Mouse (Mus musculus): ENCODE results near the gene Zc3h14. TPM values are rescaled to one million over a fixed set of nuclear protein-coding genes. Genes with fewer than 3 reads are reported as not detected.

Gene Zc3h14
- polyA plus RNA-seq, 1 experiment: 161 TPM

DNA sequence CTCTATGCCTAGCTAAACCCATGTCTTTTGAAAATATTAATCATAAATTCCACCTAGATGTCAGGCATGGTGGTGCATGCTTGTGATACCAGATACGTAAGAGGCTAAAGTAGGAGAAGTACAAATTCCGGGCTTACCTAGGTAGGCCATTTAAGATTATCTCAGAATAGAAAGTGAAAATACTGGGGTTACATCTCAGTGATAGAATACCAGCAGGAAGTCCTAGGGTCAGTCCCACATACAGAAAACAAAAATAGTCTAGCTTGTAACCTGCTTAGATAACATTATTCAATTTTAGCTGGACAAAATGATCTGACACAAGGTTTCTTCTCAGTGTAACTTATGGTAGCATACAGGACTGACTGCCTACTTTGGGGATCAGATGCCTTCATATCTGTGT, 19.5 kb downstream of the Zc3h14 start:
- Histone ChIP-seq H3K27ac (ENCODE audit: insufficient read depth, low read length) (no peak overlapping the region), H3K4me3 (ENCODE audit: insufficient read depth, low read length) (no peak overlapping the region), H3K4me1 (ENCODE audit: control insufficient read depth, insufficient read depth, low read length) (no peaks in the 10 kb centered on the region)
- TF ChIP-seq CTCF (IDR thresholded peaks at IDR 0.05; ENCODE audit: borderline replicate concordance, insufficient read depth, low read length): no peak
- TF ChIP-seq POLR2A (IDR thresholded peaks at IDR 0.05; ENCODE audit: low read depth, low read length): no peak

DNA sequence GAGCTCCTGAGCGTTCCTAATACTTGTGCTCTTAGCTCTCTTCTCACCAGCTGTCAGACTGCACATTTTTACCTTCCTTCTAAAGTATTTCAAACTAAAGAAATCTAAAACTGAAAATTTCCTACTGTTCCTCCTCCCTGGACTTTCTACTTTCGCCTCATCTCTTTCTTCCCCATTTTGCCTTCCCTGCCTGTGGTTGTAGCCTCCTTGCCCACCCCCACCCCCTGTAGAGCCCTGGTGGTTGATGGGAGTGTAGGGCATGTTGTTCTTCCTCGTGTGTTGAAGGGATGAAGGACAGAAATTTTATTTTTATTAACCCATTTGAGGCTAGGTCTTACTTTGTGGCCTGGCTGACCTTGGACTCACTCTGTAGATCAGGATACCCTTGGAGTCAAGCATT, 30.7 kb downstream of the Zc3h14 start:
- Histone ChIP-seq H3K4me1 (ENCODE audit: control insufficient read depth, insufficient read depth, low read length) (no peaks in the 10 kb centered on the region), H3K4me3 (ENCODE audit: insufficient read depth, low read length) (no peak overlapping the region), H3K27ac (ENCODE audit: insufficient read depth, low read length) (no peak overlapping the region)
- TF ChIP-seq CTCF (IDR thresholded peaks at IDR 0.05; ENCODE audit: borderline replicate concordance, insufficient read depth, low read length) (no peak), POLR2A (IDR thresholded peaks at IDR 0.05; ENCODE audit: low read depth, low read length) (no peak)

DNA sequence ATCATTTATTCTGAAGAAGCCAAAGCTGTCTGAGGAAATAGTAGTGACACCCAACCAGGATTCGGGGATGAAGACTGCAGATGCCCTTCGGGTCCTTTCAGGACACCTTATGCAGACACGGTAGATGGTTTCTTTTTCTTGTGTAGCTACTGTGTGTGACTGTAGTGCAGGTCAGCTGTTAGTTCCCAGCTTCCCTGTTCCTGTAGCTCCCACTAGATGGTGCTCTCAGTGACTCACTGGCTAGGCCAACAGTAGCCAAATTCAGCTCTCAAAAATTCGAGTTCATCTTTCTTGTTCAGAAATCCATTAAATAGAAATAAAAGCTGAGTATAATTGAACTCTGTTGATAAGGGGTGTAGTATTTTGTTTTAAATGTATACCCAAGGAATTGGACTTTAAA, 32.4 kb downstream of the Zc3h14 start:
- no peaks in the 10 kb centered on the region for H3K4me1 ChIP-seq (ENCODE audit: control insufficient read depth, insufficient read depth, low read length)
- no peak overlapping the region for H3K4me3 ChIP-seq (ENCODE audit: insufficient read depth, low read length)
- TF ChIP-seq POLR2A (IDR thresholded peaks at IDR 0.05; ENCODE audit: low read depth, low read length): no peak
- peak; percentile 56; the same call in 1 of the 2 replicates for TF ChIP-seq CTCF (IDR thresholded peaks at IDR 0.05; ENCODE audit: borderline replicate concordance, insufficient read depth, low read length)
- no peak overlapping the region for H3K27ac ChIP-seq (ENCODE audit: insufficient read depth, low read length)

DNA sequence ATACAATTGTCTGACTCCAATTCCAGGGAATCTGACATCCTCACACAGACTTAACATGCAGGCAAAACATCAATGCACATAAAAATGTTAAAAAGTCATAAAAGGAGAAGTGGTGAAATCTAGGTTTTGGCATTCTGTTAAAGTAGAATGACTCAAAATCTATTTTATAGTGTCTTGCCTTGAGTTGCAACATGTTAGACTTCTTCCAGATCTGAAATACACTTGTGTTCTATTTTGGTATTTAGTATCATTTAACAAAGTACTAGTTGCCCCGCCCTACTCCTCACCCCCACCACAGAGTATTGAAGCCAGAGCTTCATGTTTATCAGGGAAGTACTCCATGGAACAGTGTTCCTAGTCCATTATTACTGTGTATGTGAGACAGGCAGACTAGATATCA, 37.5 kb downstream of the Zc3h14 start:
- H3K4me1 ChIP-seq (ENCODE audit: control insufficient read depth, insufficient read depth, low read length): no peaks in the 10 kb centered on the region
- H3K4me3 ChIP-seq (ENCODE audit: insufficient read depth, low read length): no peak overlapping the region

GRCm38 (mm10) chr12:98795731-98796318, 49.1 kb downstream of the Zc3h14 start:
- no peak overlapping the region for H3K4me3 ChIP-seq (ENCODE audit: insufficient read depth, low read length)
- TF ChIP-seq POLR2A (IDR thresholded peaks at IDR 0.05; ENCODE audit: low read depth, low read length) (no peak), CTCF (IDR thresholded peaks at IDR 0.05; ENCODE audit: borderline replicate concordance, insufficient read depth, low read length) (no peak)
- no peak overlapping the region for H3K27ac ChIP-seq (ENCODE audit: insufficient read depth, low read length)
- peaks cover 5% of the 10 kb centered on the region for H3K4me1 ChIP-seq (ENCODE audit: control insufficient read depth, insufficient read depth, low read length)

More for the DNA sequence above, 37.5 kb downstream of the Zc3h14 start:
- TF ChIP-seq POLR2A (IDR thresholded peaks at IDR 0.05; ENCODE audit: low read depth, low read length) (no peak), CTCF (IDR thresholded peaks at IDR 0.05; ENCODE audit: borderline replicate concordance, insufficient read depth, low read length) (no peak)
- peak overlapping the region; percentile 78 for H3K27ac ChIP-seq (ENCODE audit: insufficient read depth, low read length)

- H3K4me1 ChIP-seq (ENCODE audit: control insufficient read depth, insufficient read depth, low read length): no peaks in the 10 kb centered on the region; the same call in 1 of the 2 replicates
- H3K4me3 ChIP-seq (ENCODE audit: insufficient read depth, low read length): no peak overlapping the region
- TF ChIP-seq POLR2A (IDR thresholded peaks at IDR 0.05; ENCODE audit: low read depth, low read length) (no peak), CTCF (IDR thresholded peaks at IDR 0.05; ENCODE audit: borderline replicate concordance, insufficient read depth, low read length) (no peak)
- no peak overlapping the region for H3K27ac ChIP-seq (ENCODE audit: insufficient read depth, low read length)
These were observed 53.6 kb downstream of the Zc3h14 start for GRCm38 (mm10) chr12:98800334-98800733.

DNA sequence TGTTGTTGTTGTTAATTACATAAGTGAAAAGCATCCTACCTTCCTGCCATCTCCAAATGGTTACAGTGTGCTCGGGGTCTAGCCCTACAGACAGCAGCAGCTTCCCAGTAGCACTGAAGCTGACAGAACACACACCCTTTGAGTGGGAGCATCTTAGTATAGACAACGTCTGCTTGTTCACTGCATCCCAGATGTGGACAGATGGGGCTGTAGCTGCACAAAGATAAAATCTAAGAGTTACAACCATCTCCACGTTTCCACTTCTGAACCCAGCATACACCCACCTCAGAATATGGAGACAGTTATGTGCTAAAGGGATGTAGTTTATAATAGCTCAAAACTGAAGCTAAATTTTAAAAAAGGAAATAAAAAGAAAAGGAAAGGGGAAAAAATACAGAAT, 55.5 kb downstream of the Zc3h14 start:
- Histone ChIP-seq H3K4me1 (ENCODE audit: control insufficient read depth, insufficient read depth, low read length) (no peaks in the 10 kb centered on the region), H3K4me3 (ENCODE audit: insufficient read depth, low read length) (no peak overlapping the region), H3K27ac (ENCODE audit: insufficient read depth, low read length) (no peak overlapping the region)
- TF ChIP-seq CTCF (IDR thresholded peaks at IDR 0.05; ENCODE audit: borderline replicate concordance, insufficient read depth, low read length) (no peak), POLR2A (IDR thresholded peaks at IDR 0.05; ENCODE audit: low read depth, low read length) (no peak)

DNA sequence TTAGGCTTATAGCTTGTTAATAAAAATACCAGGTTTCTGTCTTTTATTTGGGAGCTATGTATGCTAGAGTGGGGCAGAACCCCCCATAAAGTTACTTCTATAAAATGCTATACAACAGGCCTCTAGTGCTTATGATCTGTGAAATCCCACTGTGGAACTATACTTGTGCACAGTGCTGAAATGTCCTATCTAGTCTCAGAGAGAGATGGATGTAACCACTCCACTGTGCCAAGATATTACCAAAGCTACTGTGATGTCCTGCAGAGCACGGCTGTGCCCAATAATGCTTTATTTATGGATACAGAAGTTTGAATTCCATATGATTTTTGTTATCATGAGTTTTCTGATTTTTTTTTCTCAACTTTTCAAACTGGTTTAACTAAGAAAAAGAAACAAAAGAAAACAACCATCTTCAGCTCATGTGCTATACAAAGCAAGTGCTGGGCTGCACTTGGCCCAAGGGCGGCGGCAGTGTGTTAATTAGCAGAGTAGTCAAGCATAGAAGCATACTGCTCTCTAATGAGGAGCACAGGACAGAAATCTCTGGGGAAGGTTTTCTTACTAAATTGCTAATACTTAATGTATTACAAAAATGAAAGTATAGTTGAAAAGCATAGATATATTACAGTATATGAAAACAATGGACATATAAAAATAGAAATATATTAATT, 57.4 kb downstream of the Zc3h14 start:
- Histone ChIP-seq H3K27ac (ENCODE audit: insufficient read depth, low read length) (no peak overlapping the region), H3K4me1 (ENCODE audit: control insufficient read depth, insufficient read depth, low read length) (no peaks in the 10 kb centered on the region), H3K4me3 (ENCODE audit: insufficient read depth, low read length) (no peak overlapping the region)
- TF ChIP-seq POLR2A (IDR thresholded peaks at IDR 0.05; ENCODE audit: low read depth, low read length) (no peak), CTCF (IDR thresholded peaks at IDR 0.05; ENCODE audit: borderline replicate concordance, insufficient read depth, low read length) (no peak)

DNA sequence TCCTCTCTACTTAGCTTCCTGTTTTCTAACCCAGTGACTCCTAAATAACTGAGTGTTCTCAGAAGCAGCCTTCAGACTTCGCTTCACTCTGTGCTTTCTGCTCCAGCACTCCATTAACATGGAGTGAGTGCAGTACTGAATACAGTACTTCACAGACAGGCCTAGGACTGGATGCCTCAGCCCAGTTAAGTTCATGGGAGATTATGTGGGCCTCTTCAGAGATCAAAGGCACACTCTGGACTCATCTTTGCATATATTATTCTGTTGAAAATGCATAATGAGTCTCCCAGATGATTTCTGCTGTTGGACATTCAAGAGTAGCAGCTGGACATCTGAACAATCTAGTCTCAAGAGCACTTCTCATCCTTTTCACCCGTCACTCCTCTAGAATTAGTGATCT, 74.0 kb downstream of the Zc3h14 start:
- no peak overlapping the region for H3K4me3 ChIP-seq (ENCODE audit: insufficient read depth, low read length)
- H3K4me1 ChIP-seq (ENCODE audit: control insufficient read depth, insufficient read depth, low read length): no peaks in the 10 kb centered on the region
- TF ChIP-seq CTCF (IDR thresholded peaks at IDR 0.05; ENCODE audit: borderline replicate concordance, insufficient read depth, low read length): no peak
- no peak for TF ChIP-seq POLR2A (IDR thresholded peaks at IDR 0.05; ENCODE audit: low read depth, low read length)
- no peak overlapping the region for H3K27ac ChIP-seq (ENCODE audit: insufficient read depth, low read length)

DNA sequence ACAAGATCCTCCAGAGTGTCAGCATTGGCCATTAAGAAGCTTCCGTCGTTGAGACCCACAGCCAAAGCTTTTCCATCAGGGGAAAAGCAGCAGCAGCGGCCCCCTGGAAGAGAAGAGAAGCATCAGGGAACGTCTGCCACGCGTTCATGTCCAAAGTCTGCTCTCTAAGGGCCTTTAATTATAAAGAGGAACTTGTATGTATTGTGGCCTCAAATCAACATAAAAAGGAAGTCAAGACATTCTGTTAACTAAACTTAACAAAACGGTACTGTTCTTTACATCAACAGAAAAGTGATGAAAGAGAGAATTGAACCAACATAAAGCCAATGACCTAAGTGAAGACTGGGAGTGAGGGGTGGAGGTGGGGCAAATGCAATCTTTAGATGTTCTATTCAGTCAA, 84.4 kb downstream of the Zc3h14 start:
- Histone ChIP-seq H3K4me3 (ENCODE audit: insufficient read depth, low read length) (no peak overlapping the region), H3K27ac (ENCODE audit: insufficient read depth, low read length) (no peak overlapping the region), H3K4me1 (ENCODE audit: control insufficient read depth, insufficient read depth, low read length) (no peaks in the 10 kb centered on the region)
- TF ChIP-seq CTCF (IDR thresholded peaks at IDR 0.05; ENCODE audit: borderline replicate concordance, insufficient read depth, low read length): no peak
- TF ChIP-seq POLR2A (IDR thresholded peaks at IDR 0.05; ENCODE audit: low read depth, low read length): no peak
